Mouse (Mus musculus) intestine, postnatal 0 days (tissue): ENCODE measurements around the gene Rundc1. TPM values are rescaled to one million over a fixed set of nuclear protein-coding genes. Genes with fewer than 3 reads are reported as not detected.
A peak's percentile ranks its signal among the peaks of the same experiment; 100 is the strongest.

Source experiments
- ATAC-seq: fragments of 200-750 bp; cut with Nextera tagmentation; 2 replicates; pipeline ENCODE4 v1.8.0; 2017; ENCODE audit warnings: mild to moderate bottlenecking, moderate TSS enrichment, moderate library complexity
- H3K27ac ChIP-seq: fragments of 300-500 bp; sonication (generic); 2 replicates; pipeline ENCODE4 v1.5.1; 2014; ENCODE audit warnings: mild to moderate bottlenecking, low read depth, low read length, moderate library complexity
- H3K27me3 ChIP-seq: fragments of 300-500 bp; sonication (generic); replicated peaks from 2 replicates; pipeline ENCODE4 v1.6.1; 2014; ENCODE audit warnings: low read length, mixed read lengths; ENCODE audit not compliant: control insufficient read depth, insufficient read depth
- H3K36me3 ChIP-seq: fragments of 300-500 bp; sonication (generic); 2 replicates; pipeline ENCODE4 v1.6.1; 2014; ENCODE audit warnings: mild to moderate bottlenecking, moderate library complexity; ENCODE audit not compliant: control insufficient read depth, insufficient read depth
- H3K4me1 ChIP-seq: fragments of 300-500 bp; sonication (generic); replicated peaks from 2 replicates; pipeline ENCODE4 v1.6.1; 2014; ENCODE audit warnings: antibody characterized with exemption, low read length, mixed read lengths; ENCODE audit not compliant: control insufficient read depth, insufficient read depth
- H3K4me2 ChIP-seq: fragments of 300-500 bp; sonication (generic); replicated peaks from 2 replicates; pipeline ENCODE4 v1.6.1; 2014; ENCODE audit warnings: low read depth, mild to moderate bottlenecking, moderate library complexity
- H3K4me3 ChIP-seq: fragments of 300-500 bp; sonication (generic); 2 replicates; pipeline ENCODE4 v1.5.1; 2014; ENCODE audit warnings: low read depth, low read length
- H3K9ac ChIP-seq: fragments of 300-500 bp; sonication (generic); 2 replicates; pipeline ENCODE4 v1.6.1; 2014; ENCODE audit warnings: mild to moderate bottlenecking, low read depth, low read length
- H3K9me3 ChIP-seq: fragments of 300-500 bp; sonication (generic); 2 replicates; pipeline ENCODE4 v1.6.1; 2016; ENCODE audit warnings: mixed run types; ENCODE audit not compliant: control insufficient read depth
- CTCF ChIP-seq: sonication (generic); IDR thresholded peaks from 2 replicates; pipeline ENCODE4 v1.5.1; 2016; ENCODE audit warnings: low read depth, mild to moderate bottlenecking, control low read depth, antibody characterized with exemption, moderate library complexity
- WGBS: fragments of 180-500 bp; shearing (Covaris S2); extraction: QIAGEN DNeasy Blood & Tissue Kit; methylation state at CpG from one replicate; pipeline ENCODE4 v1.1.7; 2014; 5-methylcytosine and 5-hydroxymethylcytosine counted together
- polyA plus RNA-seq: library from polyadenylated mRNA; unstranded; fragments of >200 nt; fragmentation: Nextera tagmentation; extraction: Ambion mirVana; gene quantifications from 2 replicates; pipeline ENCODE4 v1.2.1, GENCODE M21; 2015

The Rundc1 gene
- polyA plus RNA-seq, 1 experiment from 2014 or later: 12.0 TPM

- peaks cover 1% of the 10 kb centered on the region; the same call in 1 of the 2 replicates for H3K36me3 ChIP-seq
- H3K4me2 ChIP-seq: peak overlapping the region; percentile 99
- WGBS: under 1% methylated on average over 46 of the region's 54 CpGs
- peak overlapping the region; percentile 68 for H3K9ac ChIP-seq
- peak overlapping the region; percentile 68 for H3K27ac ChIP-seq
- peak; percentile 58 for ATAC-seq
- 0 out of 2 replicates have a peak, but pooled peaks cover 7% of the 10 kb centered on the region for H3K4me1 ChIP-seq
- H3K27me3 ChIP-seq: no peaks in the 10 kb centered on the region
- H3K4me3 ChIP-seq: peak overlapping the region; percentile 76
- TF ChIP-seq CTCF: peak; percentile 82
- H3K9me3 ChIP-seq: no peaks in the 10 kb centered on the region
These were observed 42.8 kb downstream of the Rundc1 start for GRCm38 (mm10) chr11:101467477-101468262.

- peak overlapping the region; percentile 68 for H3K9ac ChIP-seq
- no peaks in the 10 kb centered on the region for H3K36me3 ChIP-seq
- no peaks in the 10 kb centered on the region for H3K9me3 ChIP-seq
- H3K27me3 ChIP-seq: no peaks in the 10 kb centered on the region
- no peak for TF ChIP-seq CTCF
- peak overlapping the region; percentile 99 for H3K4me2 ChIP-seq
- H3K4me1 ChIP-seq: 0 out of 2 replicates have a peak, but pooled peaks cover 7% of the 10 kb centered on the region
- 2% methylated on average over 28 of the region's 31 CpGs for WGBS
- ATAC-seq: no peak; the same call in 1 of the 2 replicates
- H3K27ac ChIP-seq: peak overlapping the region; percentile 68
- H3K4me3 ChIP-seq: peak overlapping the region; percentile 76
These were observed 43.4 kb downstream of the Rundc1 start for GRCm38 (mm10) chr11:101468263-101468688.

GRCm38 (mm10) chr11:101468731-101469130, 43.8 kb downstream of the Rundc1 start:
- ATAC-seq: no peak
- Histone ChIP-seq H3K27ac (peak overlapping the region; percentile 68; the same call in 1 of the 2 replicates), H3K4me1 (0 out of 2 replicates have a peak, but pooled peaks cover 7% of the 10 kb centered on the region), H3K36me3 (no peaks in the 10 kb centered on the region), H3K27me3 (no peaks in the 10 kb centered on the region), H3K4me3 (peak overlapping the region; percentile 76), H3K9ac (peak overlapping the region; percentile 68; the same call in 1 of the 2 replicates), H3K4me2 (peak overlapping the region; percentile 99), H3K9me3 (no peaks in the 10 kb centered on the region)
- TF ChIP-seq CTCF: no peak
- WGBS: 7% methylated on average over 13 of the region's 13 CpGs

GRCm38 (mm10) chr11:101469155-101469554, 44.3 kb downstream of the Rundc1 start:
- Histone ChIP-seq H3K36me3 (no peaks in the 10 kb centered on the region), H3K27ac (no peak overlapping the region), H3K4me3 (no peak overlapping the region), H3K9me3 (no peaks in the 10 kb centered on the region), H3K27me3 (no peaks in the 10 kb centered on the region), H3K9ac (no peak overlapping the region), H3K4me1 (0 out of 2 replicates have a peak, but pooled peaks cover 6% of the 10 kb centered on the region), H3K4me2 (peak overlapping the region; percentile 99)
- 60% methylated on average over 4 of the region's 4 CpGs for WGBS
- TF ChIP-seq CTCF: no peak
- ATAC-seq: no peak

- TF ChIP-seq CTCF: no peak
- no peak for ATAC-seq
These were observed 45.3 kb downstream of the Rundc1 start for GRCm38 (mm10) chr11:101470206-101470605.

GRCm38 (mm10) chr11:101471926-101472325, 47.0 kb downstream of the Rundc1 start:
- H3K4me3 ChIP-seq: no peak overlapping the region
- ATAC-seq: no peak
- no peak overlapping the region for H3K4me2 ChIP-seq
- no peak overlapping the region for H3K27ac ChIP-seq
- H3K4me1 ChIP-seq: 0 out of 2 replicates have a peak, but pooled peaks cover 5% of the 10 kb centered on the region
- H3K9me3 ChIP-seq: no peaks in the 10 kb centered on the region
- H3K36me3 ChIP-seq: no peaks in the 10 kb centered on the region
- WGBS: 84% methylated on average over 3 of the region's 3 CpGs
- no peaks in the 10 kb centered on the region for H3K27me3 ChIP-seq
- H3K9ac ChIP-seq: no peak overlapping the region
- no peak for TF ChIP-seq CTCF

More at GRCm38 (mm10) chr11:101470206-101470605, 45.3 kb downstream of the Rundc1 start:
- no peak overlapping the region for H3K4me2 ChIP-seq
- H3K9me3 ChIP-seq: no peaks in the 10 kb centered on the region
- H3K27me3 ChIP-seq: no peaks in the 10 kb centered on the region
- H3K9ac ChIP-seq: no peak overlapping the region
- H3K36me3 ChIP-seq: no peaks in the 10 kb centered on the region
- H3K4me1 ChIP-seq: 0 out of 2 replicates have a peak, but pooled peaks cover 5% of the 10 kb centered on the region
- WGBS: 55% methylated on average over 7 of the region's 7 CpGs
- H3K4me3 ChIP-seq: no peak overlapping the region
- no peak overlapping the region for H3K27ac ChIP-seq
